Mouse (Mus musculus): ENCODE data around the gene Camk2g. TPM values are rescaled to one million over a fixed set of nuclear protein-coding genes. Genes with fewer than 3 reads are reported as not detected.

Gene Camk2g
- polyA plus RNA-seq, 1 experiment from 2014 or later, result 180 TPM

GRCm38 (mm10) chr14:20700362-20700761 lies 93.5 kb downstream of the Camk2g start:
- H3K27me3 ChIP-seq (ENCODE audit: control insufficient read depth, insufficient read depth, low read depth, low read length), result no peaks in the 10 kb centered on the region
- no peaks in the 10 kb centered on the region for H3K9me3 ChIP-seq (replicated peaks; ENCODE audit: control insufficient read depth, low read length, poor library complexity, severe bottlenecking)
- no peak overlapping the region for H3K4me3 ChIP-seq (ENCODE audit: low read depth, low read length)
- H3K27ac ChIP-seq (ENCODE audit: low read length), result no peak overlapping the region
- H3K9ac ChIP-seq (ENCODE audit: low read depth, low read length), result no peak overlapping the region
- WGBS, result 87% methylated on average over 3 of the region's 3 CpGs
- ATAC-seq, result no peak
- H3K4me2 ChIP-seq (ENCODE audit: low read length), result no peak overlapping the region
- H3K4me1 ChIP-seq (ENCODE audit: control insufficient read depth, insufficient read depth, low read length), result peaks cover 65% of the 10 kb centered on the region
- peaks cover 3% of the 10 kb centered on the region; the same call in 1 of the 2 replicates for H3K36me3 ChIP-seq (ENCODE audit: control insufficient read depth, insufficient read depth, low read length)

DNA sequence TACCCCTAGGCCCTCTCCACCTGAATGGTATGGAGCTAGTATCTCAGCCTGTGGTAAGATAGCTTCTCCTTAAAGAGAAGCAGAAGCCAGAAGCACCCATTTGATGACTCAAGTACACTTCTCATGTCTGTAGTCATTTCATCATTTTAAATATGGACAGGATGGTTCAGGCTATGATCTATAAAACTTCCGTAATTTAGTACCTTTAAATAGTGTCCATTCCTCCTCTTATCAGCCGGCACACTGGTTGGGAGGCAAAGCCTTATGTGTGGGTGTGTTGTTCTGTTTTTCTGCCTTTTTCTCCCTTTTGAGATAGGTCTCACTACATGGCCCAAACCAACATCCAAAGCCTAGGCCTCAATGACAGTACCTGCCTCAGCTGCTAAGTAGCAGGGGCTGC lies 95.4 kb downstream of the Camk2g start:
- WGBS, result 93% methylated on average over 2 of the region's 2 CpGs
- H3K36me3 ChIP-seq (ENCODE audit: control insufficient read depth, insufficient read depth, low read length), result peaks cover 5% of the 10 kb centered on the region; the same call in 1 of the 2 replicates
- no peak overlapping the region for H3K4me3 ChIP-seq (ENCODE audit: low read depth, low read length)
- H3K9me3 ChIP-seq (replicated peaks; ENCODE audit: control insufficient read depth, low read length, poor library complexity, severe bottlenecking), result no peaks in the 10 kb centered on the region
- peaks cover 64% of the 10 kb centered on the region for H3K4me1 ChIP-seq (ENCODE audit: control insufficient read depth, insufficient read depth, low read length)
- H3K27ac ChIP-seq (ENCODE audit: low read length), result no peak overlapping the region
- H3K27me3 ChIP-seq (ENCODE audit: control insufficient read depth, insufficient read depth, low read depth, low read length), result no peaks in the 10 kb centered on the region
- H3K9ac ChIP-seq (ENCODE audit: low read depth, low read length), result no peak overlapping the region
- peak overlapping the region; percentile 57 for H3K4me2 ChIP-seq (ENCODE audit: low read length)
- no peak for ATAC-seq

DNA sequence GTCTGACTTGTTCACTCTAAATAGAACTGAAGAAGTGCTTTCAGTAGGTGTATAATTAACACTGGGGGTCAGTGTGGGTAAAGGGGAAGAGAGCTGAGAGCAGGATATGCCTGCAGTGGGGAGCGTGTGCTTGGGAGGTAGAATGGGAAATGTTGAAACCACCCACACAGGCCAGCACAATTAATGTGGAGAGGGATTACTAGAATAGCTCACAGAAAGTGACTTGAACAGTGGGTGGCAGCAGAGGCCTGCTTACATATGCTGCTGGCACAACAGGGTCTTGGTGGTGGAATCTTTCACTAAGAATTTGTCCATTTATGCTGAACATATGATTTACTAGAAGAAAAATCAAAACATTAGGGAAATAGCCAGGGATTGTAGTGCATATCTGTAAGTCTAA lies 96.9 kb downstream of the Camk2g start:
- Histone ChIP-seq H3K4me1 (ENCODE audit: control insufficient read depth, insufficient read depth, low read length) (peaks cover 61% of the 10 kb centered on the region), H3K36me3 (ENCODE audit: control insufficient read depth, insufficient read depth, low read length) (peaks cover 7% of the 10 kb centered on the region; the same call in 1 of the 2 replicates), H3K27me3 (ENCODE audit: control insufficient read depth, insufficient read depth, low read depth, low read length) (no peaks in the 10 kb centered on the region), H3K4me2 (ENCODE audit: low read length) (peak overlapping the region; percentile 57), H3K9ac (ENCODE audit: low read depth, low read length) (peak overlapping the region; percentile 21), H3K9me3 (replicated peaks; ENCODE audit: control insufficient read depth, low read length, poor library complexity, severe bottlenecking) (no peaks in the 10 kb centered on the region), H3K27ac (ENCODE audit: low read length) (0 out of 2 replicates have a peak overlapping the region, but pooled peaks have one; percentile 18), H3K4me3 (ENCODE audit: low read depth, low read length) (peak overlapping the region; percentile 77)
- no peak for ATAC-seq
- 4% methylated on average over 1 of the region's 1 CpGs for WGBS

DNA sequence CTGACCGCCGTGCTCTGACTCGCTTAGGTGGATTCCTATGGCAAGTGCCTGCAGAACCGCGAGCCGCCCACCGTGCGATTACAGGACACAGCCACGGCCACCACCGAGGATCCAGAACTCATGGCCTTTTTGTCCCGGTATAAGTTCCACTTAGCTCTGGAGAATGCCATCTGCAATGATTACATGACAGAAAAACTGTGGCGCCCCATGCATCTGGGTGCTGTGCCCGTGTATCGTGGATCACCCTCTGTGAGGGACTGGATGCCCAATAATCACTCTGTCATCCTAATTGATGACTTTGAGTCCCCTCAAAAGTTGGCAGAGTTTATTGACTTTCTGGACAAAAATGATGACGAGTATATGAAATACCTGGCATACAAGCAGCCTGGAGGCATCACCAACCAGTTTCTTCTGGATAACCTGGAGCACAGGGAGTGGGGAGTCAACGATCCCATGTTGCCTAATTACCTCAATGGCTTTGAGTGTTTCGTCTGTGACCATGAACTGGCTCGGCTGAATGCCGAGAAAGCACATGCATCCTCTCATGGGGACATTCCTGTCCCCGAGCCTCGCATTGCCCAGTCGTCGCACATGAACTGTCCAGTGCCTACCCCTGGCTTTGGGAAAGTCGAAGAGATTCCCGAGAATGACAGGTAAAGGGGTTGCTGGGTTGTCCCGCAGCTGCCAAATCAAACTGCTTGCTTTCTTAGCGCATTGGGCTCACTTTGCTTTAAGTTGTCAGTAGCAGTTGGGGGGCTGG lies 97.9 kb downstream of the Camk2g start:
- H3K36me3 ChIP-seq (ENCODE audit: control insufficient read depth, insufficient read depth, low read length), result peaks cover 15% of the 10 kb centered on the region
- peaks cover 51% of the 10 kb centered on the region for H3K4me1 ChIP-seq (ENCODE audit: control insufficient read depth, insufficient read depth, low read length)
- H3K27me3 ChIP-seq (ENCODE audit: control insufficient read depth, insufficient read depth, low read depth, low read length), result no peaks in the 10 kb centered on the region
- H3K9ac ChIP-seq (ENCODE audit: low read depth, low read length), result peak overlapping the region; percentile 96
- H3K9me3 ChIP-seq (replicated peaks; ENCODE audit: control insufficient read depth, low read length, poor library complexity, severe bottlenecking), result no peaks in the 10 kb centered on the region
- no peak for ATAC-seq
- H3K4me2 ChIP-seq (ENCODE audit: low read length), result peak overlapping the region; percentile 57
- H3K4me3 ChIP-seq (ENCODE audit: low read depth, low read length), result peak overlapping the region; percentile 77
- WGBS, result 11% methylated on average over 27 of the region's 27 CpGs
- H3K27ac ChIP-seq (ENCODE audit: low read length), result peak overlapping the region; percentile 98

DNA sequence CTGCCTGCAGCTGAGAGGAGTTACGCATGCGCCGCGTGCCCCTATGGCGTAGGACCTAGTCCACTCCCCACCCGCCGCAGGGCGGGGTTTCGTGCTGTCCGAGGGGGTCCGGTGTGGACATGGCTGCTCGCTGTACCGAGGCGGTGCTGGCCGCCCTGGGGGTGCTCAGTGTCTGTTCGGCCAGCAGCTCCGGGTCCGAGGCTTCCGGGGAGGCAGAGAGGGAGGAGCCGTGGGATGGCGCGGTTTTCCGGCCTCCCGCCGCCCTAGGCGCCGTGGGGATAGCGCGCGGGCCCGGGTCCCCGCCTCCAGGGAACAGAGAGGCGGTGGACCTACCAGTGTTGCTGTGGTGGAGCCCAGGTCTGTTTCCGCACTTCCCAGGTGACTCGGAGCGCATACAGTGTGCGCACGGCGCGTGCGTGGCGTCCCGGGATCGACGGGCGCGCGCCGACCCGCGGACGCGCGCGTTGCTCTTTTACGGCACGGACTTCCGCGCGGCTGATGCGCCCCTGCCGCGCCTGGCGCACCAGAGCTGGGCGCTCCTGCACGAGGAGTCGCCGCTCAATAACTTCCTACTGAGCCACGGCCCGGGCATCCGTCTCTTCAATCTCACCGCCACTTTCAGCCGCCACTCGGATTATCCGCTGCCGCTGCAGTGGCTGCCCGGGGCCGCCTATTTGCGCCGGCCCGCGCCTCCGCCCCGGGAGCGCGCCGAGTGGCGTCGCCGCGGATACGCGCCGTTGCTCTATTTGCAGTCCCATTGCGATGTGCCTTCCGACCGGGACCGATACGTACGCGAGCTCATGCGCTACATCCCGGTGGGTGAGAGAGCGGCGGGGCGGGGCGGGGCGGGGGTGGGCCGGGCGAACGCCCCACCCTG lies 98.8 kb downstream of the Camk2g start, which contains the start of gene Fut11:
Gene Fut11, plus strand, starts transcription at position 85 of the 877 bp plus-strand sequence.
- Histone ChIP-seq H3K27me3 (ENCODE audit: control insufficient read depth, insufficient read depth, low read depth, low read length) (no peaks in the 10 kb centered on the region), H3K9ac (ENCODE audit: low read depth, low read length) (peak within 1 kb of the TSS; percentile 96), H3K27ac (ENCODE audit: low read length) (peak within 1 kb of the TSS; percentile 98), H3K36me3 (ENCODE audit: control insufficient read depth, insufficient read depth, low read length) (peaks cover 20% of the 10 kb centered on the region), H3K4me2 (ENCODE audit: low read length) (peak within 1 kb of the TSS; percentile 57), H3K4me3 (ENCODE audit: low read depth, low read length) (peak within 1 kb of the TSS; percentile 77), H3K4me1 (ENCODE audit: control insufficient read depth, insufficient read depth, low read length) (peaks cover 45% of the 10 kb centered on the region), H3K9me3 (replicated peaks; ENCODE audit: control insufficient read depth, low read length, poor library complexity, severe bottlenecking) (no peaks in the 10 kb centered on the region)
- ATAC-seq, result peak; percentile 93
- under 1% methylated on average over 107 of the region's 111 CpGs for WGBS

GRCm38 (mm10) chr14:20694185-20694883 lies 99.6 kb downstream of the Camk2g start:
- H3K4me1 ChIP-seq (ENCODE audit: control insufficient read depth, insufficient read depth, low read length), result peaks cover 41% of the 10 kb centered on the region
- H3K4me2 ChIP-seq (ENCODE audit: low read length), result peak overlapping the region; percentile 57
- WGBS, result 48% methylated on average over 13 of the region's 13 CpGs
- peak overlapping the region; percentile 77 for H3K4me3 ChIP-seq (ENCODE audit: low read depth, low read length)
- H3K36me3 ChIP-seq (ENCODE audit: control insufficient read depth, insufficient read depth, low read length), result peaks cover 25% of the 10 kb centered on the region
- peak overlapping the region; percentile 96 for H3K9ac ChIP-seq (ENCODE audit: low read depth, low read length)
- H3K9me3 ChIP-seq (replicated peaks; ENCODE audit: control insufficient read depth, low read length, poor library complexity, severe bottlenecking), result no peaks in the 10 kb centered on the region
- peak; percentile 23 for ATAC-seq
- no peaks in the 10 kb centered on the region for H3K27me3 ChIP-seq (ENCODE audit: control insufficient read depth, insufficient read depth, low read depth, low read length)
- peak overlapping the region; percentile 98 for H3K27ac ChIP-seq (ENCODE audit: low read length)

GRCm38 (mm10) chr14:20693589-20694101 lies 100.2 kb downstream of the Camk2g start:
- ATAC-seq, result no peak
- 90% methylated on average over 10 of the region's 10 CpGs for WGBS
- Histone ChIP-seq H3K4me3 (ENCODE audit: low read depth, low read length) (no peak overlapping the region), H3K27me3 (ENCODE audit: control insufficient read depth, insufficient read depth, low read depth, low read length) (no peaks in the 10 kb centered on the region), H3K9me3 (replicated peaks; ENCODE audit: control insufficient read depth, low read length, poor library complexity, severe bottlenecking) (no peaks in the 10 kb centered on the region), H3K36me3 (ENCODE audit: control insufficient read depth, insufficient read depth, low read length) (peaks cover 30% of the 10 kb centered on the region), H3K27ac (ENCODE audit: low read length) (no peak overlapping the region), H3K4me2 (ENCODE audit: low read length) (no peak overlapping the region), H3K9ac (ENCODE audit: low read depth, low read length) (no peak overlapping the region), H3K4me1 (ENCODE audit: control insufficient read depth, insufficient read depth, low read length) (peaks cover 34% of the 10 kb centered on the region)

DNA sequence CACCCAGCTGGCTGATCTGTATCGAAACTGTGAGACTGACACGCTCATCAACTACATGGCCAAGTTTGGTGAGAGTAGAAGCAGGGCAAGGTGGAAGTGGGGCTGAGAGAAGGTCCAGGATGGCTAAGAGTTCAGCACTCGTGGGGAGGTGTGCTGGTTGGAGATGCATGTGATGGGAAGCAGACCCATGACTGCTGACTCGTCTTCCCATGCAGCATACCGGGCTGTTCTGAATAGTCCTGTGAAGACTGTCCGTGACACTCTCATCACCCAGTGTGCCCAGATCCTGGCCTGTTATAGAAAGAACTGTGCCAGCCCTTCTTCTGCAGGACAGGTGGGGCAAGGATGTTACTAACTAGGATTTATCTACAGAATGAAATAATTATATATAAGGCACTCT lies 102.1 kb downstream of the Camk2g start:
- H3K9me3 ChIP-seq (replicated peaks; ENCODE audit: control insufficient read depth, low read length, poor library complexity, severe bottlenecking), result no peaks in the 10 kb centered on the region
- 92% methylated on average over 6 of the region's 6 CpGs for WGBS
- H3K4me1 ChIP-seq (ENCODE audit: control insufficient read depth, insufficient read depth, low read length), result peaks cover 17% of the 10 kb centered on the region
- no peak overlapping the region for H3K9ac ChIP-seq (ENCODE audit: low read depth, low read length)
- H3K4me3 ChIP-seq (ENCODE audit: low read depth, low read length), result no peak overlapping the region
- peaks cover 47% of the 10 kb centered on the region for H3K36me3 ChIP-seq (ENCODE audit: control insufficient read depth, insufficient read depth, low read length)
- ATAC-seq, result no peak
- no peak overlapping the region for H3K4me2 ChIP-seq (ENCODE audit: low read length)
- no peak overlapping the region for H3K27ac ChIP-seq (ENCODE audit: low read length)
- H3K27me3 ChIP-seq (ENCODE audit: control insufficient read depth, insufficient read depth, low read depth, low read length), result no peaks in the 10 kb centered on the region

All from midbrain, embryonic 16.5 days (tissue).